Mouse (Mus musculus) small intestine, adult 2 months (tissue): ENCODE results near the gene Pou2f3. TPM values are rescaled to one million over a fixed set of nuclear protein-coding genes. Genes with fewer than 3 reads are reported as not detected.

ENCODE experiments used
- H3K27ac ChIP-seq: fragments of 200-500 bp; 2 replicates; pipeline ENCODE4 v1.5.1; 2012; ENCODE audit warnings: low read depth, low read length, control low read depth, inconsistent platforms; ENCODE audit not compliant: insufficient read depth
- H3K27me3 ChIP-seq: fragments of 200-500 bp; 2 replicates; pipeline ENCODE4 v1.6.1; 2012; ENCODE audit warnings: mild to moderate bottlenecking, moderate library complexity, low read length, inconsistent platforms; ENCODE audit not compliant: control insufficient read depth, insufficient read depth
- H3K36me3 ChIP-seq: fragments of 200-500 bp; 2 replicates; pipeline ENCODE4 v1.6.1; 2012; ENCODE audit warnings: mild to moderate bottlenecking, low read length, control low read depth, inconsistent platforms; ENCODE audit not compliant: control insufficient read depth, insufficient read depth
- H3K4me1 ChIP-seq: fragments of 200-500 bp; 2 replicates; pipeline ENCODE4 v1.6.1; 2012; ENCODE audit warnings: low read length, inconsistent platforms, mixed read lengths; ENCODE audit not compliant: control insufficient read depth, insufficient read depth, insufficient read length
- H3K4me3 ChIP-seq: fragments of 200-500 bp; 2 replicates; pipeline ENCODE4 v1.5.1; 2012; ENCODE audit warnings: low read depth, mild to moderate bottlenecking, control low read depth, inconsistent platforms, low read length, moderate library complexity
- CTCF ChIP-seq: fragments of 200-500 bp; IDR thresholded peaks from 2 replicates; pipeline ENCODE4 v1.5.1; 2012; ENCODE audit warnings: low read depth, mild to moderate bottlenecking, control low read depth, inconsistent platforms, low read length, moderate library complexity, mixed read lengths; ENCODE audit not compliant: insufficient replicate concordance, insufficient read length; ENCODE audit errors: extremely low read depth
- POLR2A ChIP-seq: fragments of 200-500 bp; IDR thresholded peaks from 2 replicates; pipeline ENCODE4 v1.6.1; 2012; ENCODE audit warnings: low read depth, mild to moderate bottlenecking, control low read depth, inconsistent platforms, low read length, moderate library complexity
- WGBS: fragments of 180-500 bp; shearing (Covaris S2); methylation state at CpG from one replicate; pipeline ENCODE4 v1.1.7; 2018; 5-methylcytosine and 5-hydroxymethylcytosine counted together
- polyA plus RNA-seq: library from polyadenylated mRNA; depleted of rRNA; stranded (reverse); fragments of >200 nt; gene quantifications from 2 replicates; pipeline ENCODE4 v1.2.3, GENCODE M21; 2012

Gene Pou2f3
- polyA plus RNA-seq, 1 experiment: 1.2 TPM

DNA sequence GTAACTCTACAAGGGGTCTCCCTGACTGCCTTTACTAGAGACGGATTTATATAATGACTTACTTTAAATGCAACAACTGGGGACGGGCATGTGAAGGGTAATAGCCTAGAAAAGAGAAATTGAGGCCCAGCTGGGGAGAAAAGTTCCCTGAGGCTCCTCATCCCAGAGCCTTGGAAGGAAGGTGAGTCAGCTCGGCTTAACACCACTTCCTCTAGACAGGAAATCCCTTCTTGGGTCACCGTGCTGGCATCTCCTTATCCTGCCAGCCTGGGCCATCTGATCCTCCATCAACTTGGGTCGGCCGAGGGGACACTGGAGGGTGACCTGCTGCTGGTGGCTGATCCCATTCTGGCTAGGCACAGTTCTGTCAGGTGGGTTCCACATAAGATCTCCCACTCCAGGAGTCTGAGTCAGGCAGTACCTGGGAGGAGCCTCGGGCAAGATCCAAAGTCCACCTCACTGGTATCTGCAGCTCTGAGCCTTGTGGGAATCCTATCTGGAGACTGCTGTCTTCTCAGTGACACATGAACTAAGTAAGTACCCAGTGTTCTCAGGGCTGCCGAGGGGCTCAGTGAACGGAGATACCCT, 16.5 kb upstream of the Pou2f3 start:
- H3K36me3 ChIP-seq: peaks cover 10% of the 10 kb centered on the region
- peak overlapping the region; percentile 92 for H3K27ac ChIP-seq
- H3K4me3 ChIP-seq: peak overlapping the region; percentile 36

DNA sequence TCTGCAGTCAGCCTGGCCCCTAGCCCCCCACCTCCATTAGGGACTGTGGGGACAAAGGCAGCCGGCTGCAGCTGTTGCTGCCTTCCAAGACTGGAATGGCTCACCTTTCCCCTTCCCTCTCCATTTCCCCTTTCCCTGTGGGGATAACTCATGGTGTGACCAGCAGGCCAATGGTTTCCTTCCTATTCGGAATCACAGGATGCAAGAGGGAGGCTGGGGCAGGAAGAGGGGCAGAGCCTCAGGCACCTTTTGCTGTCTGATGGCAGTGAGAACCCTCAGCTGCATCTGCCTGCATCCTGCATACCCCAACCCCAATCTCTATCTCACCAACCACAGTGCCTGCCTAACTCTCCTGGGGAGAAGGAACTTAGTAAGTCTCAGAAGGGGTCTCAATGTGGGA, 15.3 kb upstream of the Pou2f3 start:
- peak overlapping the region; percentile 92; the same call in 1 of the 2 replicates for H3K27ac ChIP-seq
- WGBS: 59% methylated on average over 2 of the region's 2 CpGs

More for the DNA sequence above, 16.5 kb upstream of the Pou2f3 start:
- Histone ChIP-seq H3K27me3 (no peaks in the 10 kb centered on the region), H3K4me1 (peaks cover 50% of the 10 kb centered on the region)
- no peak for TF ChIP-seq CTCF
- TF ChIP-seq POLR2A: no peak
- WGBS: 17% methylated on average over 9 of the region's 9 CpGs

DNA sequence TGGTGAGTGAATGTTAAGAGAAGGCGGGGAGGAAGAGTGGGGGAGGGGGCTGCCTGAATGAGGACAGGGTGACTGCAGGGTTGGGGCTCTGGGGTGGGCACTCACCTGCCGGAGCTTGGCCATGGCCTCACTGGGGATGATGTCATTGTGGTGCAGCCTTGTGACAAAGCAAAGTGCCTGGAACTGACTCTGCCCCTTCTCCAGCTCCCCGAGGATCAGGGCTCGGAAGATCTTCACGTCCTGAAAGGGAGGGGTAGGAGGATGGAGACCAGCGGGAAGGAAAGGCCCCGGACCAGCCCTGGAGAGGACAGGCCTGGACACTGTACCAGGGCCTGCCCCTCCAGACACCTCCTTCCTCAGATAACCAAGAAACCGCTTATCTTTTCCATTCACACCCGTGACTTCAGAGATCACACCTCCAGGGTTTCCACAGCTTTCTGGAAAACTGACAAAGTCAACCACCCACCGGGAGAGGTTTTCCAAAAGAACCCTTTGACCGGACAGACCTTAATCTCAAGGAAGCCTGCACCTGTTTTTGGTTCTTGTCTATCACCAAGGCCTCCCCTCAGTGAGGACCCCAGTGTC, 14.7 kb upstream of the Pou2f3 start:
- no peak for TF ChIP-seq CTCF
- no peak for TF ChIP-seq POLR2A
- no peak overlapping the region for H3K27ac ChIP-seq

More for the DNA sequence above, 15.3 kb upstream of the Pou2f3 start:
- TF ChIP-seq CTCF: no peak
- no peak for TF ChIP-seq POLR2A
- no peak overlapping the region for H3K4me3 ChIP-seq
- peaks cover 12% of the 10 kb centered on the region for H3K36me3 ChIP-seq
- H3K27me3 ChIP-seq: no peaks in the 10 kb centered on the region
- H3K4me1 ChIP-seq: peaks cover 42% of the 10 kb centered on the region

GRCm38 (mm10) chr9:43222429-43222715, 12.2 kb upstream of the Pou2f3 start:
- Histone ChIP-seq H3K4me3 (no peak overlapping the region), H3K27ac (no peak overlapping the region), H3K27me3 (no peaks in the 10 kb centered on the region), H3K4me1 (peaks cover 18% of the 10 kb centered on the region), H3K36me3 (peaks cover 11% of the 10 kb centered on the region)
- 81% methylated on average over 8 of the region's 8 CpGs for WGBS
- TF ChIP-seq CTCF (no peak), POLR2A (no peak)

More for the DNA sequence above, 14.7 kb upstream of the Pou2f3 start:
- Histone ChIP-seq H3K4me1 (peaks cover 36% of the 10 kb centered on the region), H3K4me3 (no peak overlapping the region), H3K36me3 (peaks cover 11% of the 10 kb centered on the region), H3K27me3 (no peaks in the 10 kb centered on the region)
- 60% methylated on average over 11 of the region's 11 CpGs for WGBS

GRCm38 (mm10) chr9:43221643-43222428, 11.7 kb upstream of the Pou2f3 start:
- no peak for TF ChIP-seq POLR2A
- TF ChIP-seq CTCF: peak; percentile 80; the same call in 1 of the 2 replicates
- H3K27me3 ChIP-seq: no peaks in the 10 kb centered on the region
- H3K27ac ChIP-seq: no peak overlapping the region
- H3K4me1 ChIP-seq: peaks cover 15% of the 10 kb centered on the region
- H3K4me3 ChIP-seq: no peak overlapping the region
- WGBS: 51% methylated on average over 18 of the region's 18 CpGs
- H3K36me3 ChIP-seq: peaks cover 11% of the 10 kb centered on the region

- no peak overlapping the region for H3K27ac ChIP-seq
- peaks cover 3% of the 10 kb centered on the region for H3K4me1 ChIP-seq
- 29% methylated on average over 11 of the region's 11 CpGs for WGBS
- TF ChIP-seq CTCF: peak; percentile 76; the same call in 1 of the 2 replicates
- no peak for TF ChIP-seq POLR2A
- no peak overlapping the region for H3K4me3 ChIP-seq
- no peaks in the 10 kb centered on the region for H3K36me3 ChIP-seq
- H3K27me3 ChIP-seq: peaks cover 5% of the 10 kb centered on the region
Observed at GRCm38 (mm10) chr9:43210771-43211450, 742 bp upstream of the Pou2f3 start.
